Mouse (Mus musculus) liver, postnatal 0 days (tissue): Measurements from ENCODE around the gene Dars2. TPM values are rescaled to one million over a fixed set of nuclear protein-coding genes. Genes with fewer than 3 reads are reported as not detected.
A peak's percentile ranks its signal among the peaks of the same experiment; 100 is the strongest.

Experiments used
- ATAC-seq: fragments of 200-750 bp; cut with Nextera tagmentation; 2 replicates; pipeline ENCODE4 v1.8.0; 2017; ENCODE audit warnings: mild to moderate bottlenecking, moderate library complexity
- DNase-seq: peaks from one replicate; pipeline ENCODE4 v3.0.0-alpha.2; 2016
- H3K27ac ChIP-seq: fragments of 300-500 bp; sonication (generic); 2 replicates; pipeline ENCODE4 v1.5.1; 2014; ENCODE audit warnings: antibody characterized with exemption, moderate library complexity, mild to moderate bottlenecking, low read depth
- H3K27me3 ChIP-seq: fragments of 300-500 bp; sonication (generic); 2 replicates; pipeline ENCODE4 v1.6.1; 2014; ENCODE audit warnings: low read length, control low read depth, mixed read lengths; ENCODE audit not compliant: insufficient read depth
- H3K36me3 ChIP-seq: fragments of 300-500 bp; sonication (generic); replicated peaks from 2 replicates; pipeline ENCODE4 v1.6.1; 2014; ENCODE audit warnings: mild to moderate bottlenecking, control low read depth, low read length, moderate library complexity, mixed read lengths; ENCODE audit not compliant: insufficient read depth
- H3K4me1 ChIP-seq: fragments of 300-500 bp; sonication (generic); 2 replicates; pipeline ENCODE4 v1.6.1; 2014; ENCODE audit warnings: antibody characterized with exemption, mild to moderate bottlenecking, control low read depth; ENCODE audit not compliant: insufficient read depth
- H3K4me2 ChIP-seq: fragments of 300-500 bp; sonication (generic); 2 replicates; pipeline ENCODE4 v1.6.1; 2014; ENCODE audit warnings: low read depth, mild to moderate bottlenecking, low read length, moderate library complexity, mixed read lengths
- H3K4me3 ChIP-seq: fragments of 300-500 bp; sonication (generic); 2 replicates; pipeline ENCODE4 v1.5.1; 2014; ENCODE audit warnings: low read depth, low read length
- H3K9ac ChIP-seq: fragments of 300-500 bp; sonication (generic); replicated peaks from 2 replicates; pipeline ENCODE4 v1.6.1; 2014; ENCODE audit warnings: mild to moderate bottlenecking, moderate library complexity
- H3K9me3 ChIP-seq: fragments of 300-500 bp; sonication (generic); 2 replicates; pipeline ENCODE4 v1.6.1; 2016; ENCODE audit warnings: mild to moderate bottlenecking, control low read depth, low read length, mixed read lengths
- CTCF ChIP-seq: sonication (generic); IDR thresholded peaks from 2 replicates; pipeline ENCODE4 v1.5.1; 2016; ENCODE audit warnings: antibody characterized with exemption, low read depth
- EP300 ChIP-seq: IDR thresholded peaks from 2 replicates; pipeline ENCODE4 v1.6.1; 2016; ENCODE audit warnings: antibody characterized with exemption, low read depth, mild to moderate bottlenecking
- WGBS: fragments of 180-500 bp; shearing (Covaris S2); extraction: QIAGEN DNeasy Blood & Tissue Kit; methylation state at CpG from one replicate; pipeline ENCODE4 v1.1.7; 2014; ENCODE audit not compliant: insufficient replicate concordance; 5-methylcytosine and 5-hydroxymethylcytosine counted together
- polyA plus RNA-seq: library from polyadenylated mRNA; unstranded; fragments of >200 nt; fragmentation: Nextera tagmentation; extraction: Ambion mirVana; gene quantifications from 2 replicates; pipeline ENCODE4 v1.2.1, GENCODE M21; 2015

The Dars2 gene
- polyA plus RNA-seq, 1 experiment from 2014 or later = 16.2 TPM

- H3K4me2 ChIP-seq = peak overlapping the region; percentile 20
- H3K27ac ChIP-seq = peak overlapping the region; percentile 23
- peaks cover 44% of the 10 kb centered on the region for H3K36me3 ChIP-seq
- DNase-seq (peak; percentile 45), ATAC-seq (peak; percentile 84)
- no peaks in the 10 kb centered on the region for H3K9me3 ChIP-seq
- peaks cover 30% of the 10 kb centered on the region for H3K4me1 ChIP-seq
- no peak overlapping the region for H3K4me3 ChIP-seq
- no peaks in the 10 kb centered on the region for H3K27me3 ChIP-seq
- TF ChIP-seq CTCF = no peak
- no peak for TF ChIP-seq EP300
- H3K9ac ChIP-seq = no peak overlapping the region
- WGBS = 58% methylated on average over 6 of the region's 6 CpGs
Measured at GRCm38 (mm10) chr1:161076238-161076637, 5.8 kb upstream of the Dars2 start.

- no peaks in the 10 kb centered on the region for H3K9me3 ChIP-seq
- H3K36me3 ChIP-seq = peaks cover 11% of the 10 kb centered on the region; the same call in 1 of the 2 replicates
- H3K27ac ChIP-seq = peak overlapping the region; percentile 80
- H3K27me3 ChIP-seq = no peaks in the 10 kb centered on the region
- TF ChIP-seq CTCF (no peak), EP300 (no peak)
- DNase-seq = peak; percentile 17
- peaks cover 29% of the 10 kb centered on the region for H3K4me1 ChIP-seq
- under 1% methylated on average over 12 of the region's 12 CpGs for WGBS
- H3K9ac ChIP-seq = peak overlapping the region; percentile 82
- peak overlapping the region; percentile 79 for H3K4me3 ChIP-seq
- ATAC-seq = no peak
- H3K4me2 ChIP-seq = peak overlapping the region; percentile 73
Measured at GRCm38 (mm10) chr1:161071272-161071620, 788 bp upstream of the Dars2 start.

- peaks cover 5% of the 10 kb centered on the region for H3K36me3 ChIP-seq
- H3K9me3 ChIP-seq = no peaks in the 10 kb centered on the region
- 63% methylated on average over 1 of the region's 1 CpGs for WGBS
- DNase-seq = no peak
- H3K4me2 ChIP-seq = no peak overlapping the region
- no peaks in the 10 kb centered on the region for H3K27me3 ChIP-seq
- H3K27ac ChIP-seq = no peak overlapping the region
- TF ChIP-seq EP300 (no peak), CTCF (no peak)
- no peak for ATAC-seq
- no peak overlapping the region for H3K4me3 ChIP-seq
- no peaks in the 10 kb centered on the region for H3K4me1 ChIP-seq
- no peak overlapping the region for H3K9ac ChIP-seq
Measured at GRCm38 (mm10) chr1:161063351-161063750, 7.1 kb downstream of the Dars2 start.

- Histone ChIP-seq H3K4me1 (no peaks in the 10 kb centered on the region), H3K36me3 (peaks cover 16% of the 10 kb centered on the region), H3K4me2 (no peak overlapping the region), H3K27ac (no peak overlapping the region), H3K4me3 (no peak overlapping the region), H3K27me3 (no peaks in the 10 kb centered on the region), H3K9ac (no peak overlapping the region), H3K9me3 (no peaks in the 10 kb centered on the region)
- TF ChIP-seq CTCF = no peak
- no peak for TF ChIP-seq EP300
- ATAC-seq (no peak), DNase-seq (no peak)
- 82% methylated on average over 1 of the region's 1 CpGs for WGBS
Measured at GRCm38 (mm10) chr1:161057164-161057563, 13.3 kb downstream of the Dars2 start.

GRCm38 (mm10) chr1:161046972-161047371, 23.5 kb downstream of the Dars2 start:
- Histone ChIP-seq H3K27ac (peak overlapping the region; percentile 39; the same call in 1 of the 2 replicates), H3K36me3 (peaks cover 44% of the 10 kb centered on the region), H3K9me3 (no peaks in the 10 kb centered on the region), H3K4me3 (no peak overlapping the region), H3K9ac (no peak overlapping the region), H3K4me2 (no peak overlapping the region), H3K27me3 (no peaks in the 10 kb centered on the region), H3K4me1 (no peaks in the 10 kb centered on the region)
- WGBS = 72% methylated on average over 3 of the region's 3 CpGs
- ATAC-seq = no peak
- no peak for DNase-seq
- TF ChIP-seq EP300 = no peak
- TF ChIP-seq CTCF = no peak

- Histone ChIP-seq H3K4me3 (no peak overlapping the region), H3K9me3 (no peaks in the 10 kb centered on the region), H3K36me3 (peaks cover 57% of the 10 kb centered on the region), H3K27ac (no peak overlapping the region), H3K27me3 (no peaks in the 10 kb centered on the region), H3K4me2 (no peak overlapping the region), H3K4me1 (peaks cover 5% of the 10 kb centered on the region; the same call in 1 of the 2 replicates), H3K9ac (no peak overlapping the region)
- 90% methylated on average over 7 of the region's 7 CpGs for WGBS
- DNase-seq = no peak
- no peak for TF ChIP-seq EP300
- no peak for TF ChIP-seq CTCF
- ATAC-seq = no peak
Measured at GRCm38 (mm10) chr1:161041261-161042020, 29.0 kb downstream of the Dars2 start.
